Mouse (Mus musculus): ENCODE measurements around the gene A930017K11Rik. TPM values are rescaled to one million over a fixed set of nuclear protein-coding genes. Genes with fewer than 3 reads are reported as not detected.

The A930017K11Rik gene
- total RNA-seq (2023): not detected in 4 replicates

GRCm38 (mm10) chr17:25951803-25952623 is at the start of gene A930017K11Rik:
Gene A930017K11Rik (minus strand): TSS chr17:25952565.

GRCm38 (mm10) chr17:25985306-25986294 is 33.2 kb upstream of the A930017K11Rik start, which contains the start of gene Capn15:
Gene Capn15 (minus strand): TSS chr17:25985796.

GRCm38 (mm10) chr17:25944366-25945163 is 7.8 kb downstream of the A930017K11Rik start, which contains the start of the genes Pigq and Nhlrc4:
Gene Pigq (minus strand): TSS chr17:25944936.
Gene Nhlrc4 (minus strand): TSS chr17:25944961.

GRCm38 (mm10) chr17:25919144-25919785 is 33.1 kb downstream of the A930017K11Rik start, which contains the start of gene Rab40c:
Gene Rab40c (minus strand): TSS chr17:25919727.

Other genes with a start within 250 kb of the A930017K11Rik start
- not detected in 4 replicates for gene Gng13, start 235.4 kb downstream of the A930017K11Rik start, total RNA-seq (2023)
- gene Chtf18, start 225.1 kb downstream of the A930017K11Rik start, total RNA-seq (2023): 7.5 to 10.0 TPM (median 8.2 TPM) in 4 replicates
- 5.7 to 7.8 TPM (median 6.6 TPM) in 4 replicates for gene Rpusd1, start 224.9 kb downstream of the A930017K11Rik start, total RNA-seq (2023)
- gene Mslnl, start 216.5 kb downstream of the A930017K11Rik start, total RNA-seq (2023): 0.21 to 0.22 TPM in 2 of 4 replicates, not detected in the others
- gene Msln, start 198.2 kb downstream of the A930017K11Rik start, total RNA-seq (2023): 0.83 TPM in 1 of 4 replicates, not detected in the others
- gene Narfl, start 178.8 kb downstream of the A930017K11Rik start, total RNA-seq (2023): 33.4 to 44.4 TPM (median 34.9 TPM) in 4 replicates
- 19.7 to 25.0 TPM (median 23.7 TPM) in 4 replicates for gene Haghl, start 166.9 kb downstream of the A930017K11Rik start, total RNA-seq (2023)
- gene Ccdc78, start 166.0 kb downstream of the A930017K11Rik start, total RNA-seq (2023): not detected in 4 replicates
- gene Fam173a, start 159.7 kb downstream of the A930017K11Rik start, total RNA-seq (2023): 41.7 to 46.0 TPM (median 43.2 TPM) in 4 replicates
- gene AC134908.4, start 156.9 kb downstream of the A930017K11Rik start, total RNA-seq (2023): 2.5 TPM in 1 of 4 replicates, not detected in the others
- gene Metrn, start 155.4 kb downstream of the A930017K11Rik start, total RNA-seq (2023): 10.5 to 16.8 TPM (median 13.6 TPM) in 4 replicates
- gene Fbxl16, start 143.5 kb downstream of the A930017K11Rik start, total RNA-seq (2023): not detected in 4 replicates
- 18.0 to 20.7 TPM (median 18.5 TPM) in 4 replicates for gene Wdr24, start 128.9 kb downstream of the A930017K11Rik start, total RNA-seq (2023)
- gene Jmjd8, start 123.7 kb downstream of the A930017K11Rik start, total RNA-seq (2023): 23.7 to 30.8 TPM (median 26.6 TPM) in 4 replicates
- 54.6 to 61.8 TPM (median 59.7 TPM) in 4 replicates for gene Stub1, start 119.2 kb downstream of the A930017K11Rik start, total RNA-seq (2023)
- 2.7 to 3.4 TPM (median 2.9 TPM) in 4 replicates for gene Rhbdl1, start 115.3 kb downstream of the A930017K11Rik start, total RNA-seq (2023)
- 1.3 to 4.6 TPM (median 2.3 TPM) in 4 replicates for gene Gm20683, start 110.8 kb downstream of the A930017K11Rik start, total RNA-seq (2023)
- 60.3 to 71.6 TPM (median 67.0 TPM) in 4 replicates for gene Rhot2, start 107.7 kb downstream of the A930017K11Rik start, total RNA-seq (2023)
- 31.7 to 38.7 TPM (median 35.9 TPM) in 4 replicates for gene Wdr90, start 91.1 kb downstream of the A930017K11Rik start, total RNA-seq (2023)
- 1.4 to 5.1 TPM (median 2.8 TPM) in 4 replicates for gene Mcrip2, start 83.8 kb downstream of the A930017K11Rik start, total RNA-seq (2023)
- gene Mettl26, start 77.5 kb downstream of the A930017K11Rik start, total RNA-seq (2023): 19.5 to 27.4 TPM (median 23.1 TPM) in 4 replicates
- 5.2 to 8.4 TPM (median 7.1 TPM) in 4 replicates for gene Wfikkn1, start 71.7 kb downstream of the A930017K11Rik start, total RNA-seq (2023)
- 22.5 to 27.0 TPM (median 25.2 TPM) in 4 replicates for gene Rab40c, start 32.8 kb downstream of the A930017K11Rik start, total RNA-seq (2023)
- gene Pigq, start 7.6 kb downstream of the A930017K11Rik start, total RNA-seq (2023): 64.5 to 69.3 TPM (median 67.8 TPM) in 4 replicates
- not detected in 4 replicates for gene Nhlrc4, start 7.6 kb downstream of the A930017K11Rik start, total RNA-seq (2023)
- 37.2 to 41.1 TPM (median 38.7 TPM) in 4 replicates for gene Capn15, start 33.2 kb upstream of the A930017K11Rik start, total RNA-seq (2023)
- gene Rab11fip3, start 117.0 kb upstream of the A930017K11Rik start, total RNA-seq (2023): 8.4 to 9.0 TPM (median 8.7 TPM) in 4 replicates
- 3.7 to 4.7 TPM (median 4.5 TPM) in 4 replicates for gene Decr2, start 137.8 kb upstream of the A930017K11Rik start, total RNA-seq (2023)
- 0.75 to 1.6 TPM (median 1.1 TPM) in 4 replicates for gene Nme4, start 143.0 kb upstream of the A930017K11Rik start, total RNA-seq (2023)
- gene Tmem8, start 160.7 kb upstream of the A930017K11Rik start, total RNA-seq (2023): 21.2 to 25.3 TPM (median 22.8 TPM) in 4 replicates
- gene Mrpl28, start 170.9 kb upstream of the A930017K11Rik start, total RNA-seq (2023): 43.5 to 46.7 TPM (median 45.3 TPM) in 4 replicates
- 77.2 to 93.8 TPM (median 88.9 TPM) in 4 replicates for gene Axin1, start 186.1 kb upstream of the A930017K11Rik start, total RNA-seq (2023)
- not detected in 4 replicates for gene Pdia2, start 246.5 kb upstream of the A930017K11Rik start, total RNA-seq (2023)

Measured in B cell, adult 62 days (primary cell).